Mouse (Mus musculus) embryonic facial prominence, embryonic 10.5 days (tissue): ENCODE data around the gene Hccs. TPM values are rescaled to one million over a fixed set of nuclear protein-coding genes. Genes with fewer than 3 reads are reported as not detected.
A peak's percentile ranks its signal among the peaks of the same experiment; 100 is the strongest.
"Not testable (repeated sequence)": the region's sequence is repeated elsewhere in the genome, so short reads cannot be mapped to it uniquely, and the experiment has no call there.

ENCODE experiments used
- DNase-seq: peaks from one replicate; pipeline ENCODE4 v3.0.0-alpha.2; 2017; ENCODE audit warnings: low spot score
- H3K27ac ChIP-seq: fragments of 300-500 bp; sonication (generic); replicated peaks from 2 replicates; pipeline ENCODE4 v1.5.1; 2016; ENCODE audit warnings: mild to moderate bottlenecking
- H3K27me3 ChIP-seq: fragments of 300-500 bp; sonication (generic); replicated peaks from 2 replicates; pipeline ENCODE4 v1.6.1; 2016; ENCODE audit warnings: low read depth, mild to moderate bottlenecking; ENCODE audit not compliant: poor library complexity, severe bottlenecking
- H3K36me3 ChIP-seq: fragments of 300-500 bp; sonication (generic); replicated peaks from 2 replicates; pipeline ENCODE4 v1.6.1; 2016; ENCODE audit warnings: mild to moderate bottlenecking, moderate library complexity
- H3K4me1 ChIP-seq: fragments of 300-500 bp; sonication (generic); 2 replicates; pipeline ENCODE4 v1.6.1; 2016
- H3K4me3 ChIP-seq: fragments of 300-500 bp; sonication (generic); 2 replicates; pipeline ENCODE4 v1.5.1; 2016; ENCODE audit warnings: mild to moderate bottlenecking, moderate library complexity
- H3K9me3 ChIP-seq: fragments of 300-500 bp; sonication (generic); 2 replicates; pipeline ENCODE4 v1.6.1; 2016; ENCODE audit warnings: mild to moderate bottlenecking
- WGBS: fragments of 180-500 bp; shearing (Covaris S2); methylation state at CpG from one replicate; pipeline ENCODE4 v1.1.7; 2016; 5-methylcytosine and 5-hydroxymethylcytosine counted together
- polyA plus RNA-seq: library from polyadenylated mRNA; unstranded; fragments of >200 nt; fragmentation: Nextera tagmentation; extraction: Ambion mirVana; gene quantifications from 2 replicates; pipeline ENCODE4 v1.2.1, GENCODE M21; 2016

Hccs gene
- 34.8 and 36.0 TPM in 2 replicates for polyA plus RNA-seq

DNA sequence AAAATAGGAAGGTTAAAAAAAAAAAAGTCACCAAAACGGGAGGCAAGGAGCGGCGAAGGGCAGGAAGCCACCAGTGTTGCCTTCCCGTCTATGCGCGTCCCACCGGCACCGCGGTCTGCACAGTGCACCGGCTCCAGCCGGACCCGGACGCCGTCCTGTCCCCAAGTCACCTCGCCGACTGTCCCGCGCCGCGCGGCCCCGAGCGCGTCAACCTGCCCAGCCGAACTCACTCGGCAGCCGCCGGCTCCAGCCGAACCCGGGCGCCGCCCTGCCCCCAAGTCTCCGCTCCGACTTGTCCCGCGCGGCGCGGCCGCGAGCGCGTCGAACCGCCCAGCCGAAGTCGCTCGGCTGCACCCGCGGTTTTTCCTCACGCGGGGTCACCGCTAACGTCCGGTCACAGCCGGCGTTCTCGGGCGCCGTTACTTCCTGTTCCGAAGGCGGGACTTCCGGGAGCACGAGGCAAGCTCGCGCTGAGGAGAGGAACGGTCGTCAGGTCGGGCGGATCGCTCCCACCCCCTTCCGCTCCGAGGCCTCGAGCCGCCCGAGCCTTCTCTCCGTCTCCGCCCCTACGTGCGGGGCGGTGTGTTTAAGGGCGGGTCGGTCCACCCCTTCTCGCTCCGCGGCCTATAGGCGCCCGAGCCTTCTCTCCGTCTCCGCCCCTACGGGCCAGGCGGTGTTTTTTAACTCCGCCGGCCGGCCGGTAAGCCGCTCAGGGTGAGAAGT lies at the start of gene Hccs:
Gene Hccs, minus strand, starts transcription at position 428 of the 723 bp plus-strand sequence.
- 35% methylated on average over 95 of the region's 97 CpGs for WGBS
- Histone ChIP-seq H3K4me1 (0 out of 2 replicates have a peak, but pooled peaks cover 7% of the 10 kb centered on the region), H3K36me3 (peaks cover 12% of the 10 kb centered on the region), H3K4me3 (peak within 1 kb of the TSS; percentile 66), H3K27me3 (peaks cover 61% of the 10 kb centered on the region), H3K27ac (peak within 1 kb of the TSS; percentile 88), H3K9me3 (no peaks in the 10 kb centered on the region; the same call in 1 of the 2 replicates)
- DNase-seq: peak; percentile 91

DNA sequence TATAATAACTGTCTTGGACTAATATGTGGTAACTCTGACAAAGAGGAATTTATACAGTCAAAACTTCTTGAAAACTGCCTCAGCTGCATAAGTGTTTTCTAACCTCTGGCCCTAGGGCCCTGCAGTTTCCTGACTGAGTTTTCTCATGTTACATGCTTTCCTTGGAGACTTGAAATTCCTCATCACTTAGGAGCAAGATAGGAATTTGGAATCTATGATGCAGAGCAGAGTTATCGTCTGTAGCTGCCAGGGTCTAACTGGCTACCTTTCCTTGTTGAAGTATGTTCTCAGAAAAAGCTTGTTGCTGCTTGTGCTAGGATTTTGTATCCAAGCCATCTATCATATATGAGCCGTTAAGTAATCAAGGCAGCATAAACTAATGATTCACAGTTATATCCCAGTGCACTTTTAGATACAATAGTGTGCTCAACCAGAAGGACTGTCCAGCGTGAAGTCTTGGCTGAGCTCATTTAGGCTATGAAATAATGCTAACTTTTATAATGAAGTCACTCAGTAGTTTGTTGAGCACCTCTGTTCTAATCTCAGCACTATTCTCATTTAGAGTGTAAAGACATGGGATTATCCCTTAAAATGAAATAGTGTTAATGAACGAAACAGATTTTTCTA lies 37.1 kb upstream of the Hccs start:
- Histone ChIP-seq H3K4me1 (no peaks in the 10 kb centered on the region), H3K27ac (no peak overlapping the region), H3K36me3 (no peaks in the 10 kb centered on the region), H3K27me3 (peaks cover 61% of the 10 kb centered on the region), H3K9me3 (no peaks in the 10 kb centered on the region), H3K4me3 (no peak overlapping the region)
- no peak for DNase-seq
- WGBS: 77% methylated on average over 4 of the region's 4 CpGs

DNA sequence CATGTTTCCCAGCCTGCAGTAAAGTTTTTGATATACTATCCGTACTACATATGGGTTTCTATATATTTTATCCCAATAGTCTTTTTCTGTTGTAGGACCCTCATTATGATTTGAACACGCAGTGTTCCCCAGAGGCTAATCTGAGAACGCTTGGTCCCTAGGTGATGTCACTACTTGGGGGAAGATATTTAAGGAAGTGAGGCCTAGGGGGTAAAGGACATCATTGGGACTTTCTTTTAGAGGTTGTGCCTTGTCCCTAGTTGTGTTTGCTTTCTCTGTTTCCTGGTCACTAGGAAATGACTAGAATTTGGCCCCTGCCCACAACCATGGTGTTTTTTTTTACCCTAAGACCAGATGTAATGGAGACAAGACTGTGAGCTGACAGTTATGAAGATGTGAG lies 18.0 kb upstream of the Hccs start:
- Histone ChIP-seq H3K4me3 (no peak overlapping the region), H3K4me1 (no peaks in the 10 kb centered on the region), H3K27ac (no peak overlapping the region), H3K36me3 (no peaks in the 10 kb centered on the region), H3K27me3 (peaks cover 42% of the 10 kb centered on the region), H3K9me3 (no peaks in the 10 kb centered on the region)
- 78% methylated on average over 3 of the region's 3 CpGs for WGBS
- DNase-seq: no peak

DNA sequence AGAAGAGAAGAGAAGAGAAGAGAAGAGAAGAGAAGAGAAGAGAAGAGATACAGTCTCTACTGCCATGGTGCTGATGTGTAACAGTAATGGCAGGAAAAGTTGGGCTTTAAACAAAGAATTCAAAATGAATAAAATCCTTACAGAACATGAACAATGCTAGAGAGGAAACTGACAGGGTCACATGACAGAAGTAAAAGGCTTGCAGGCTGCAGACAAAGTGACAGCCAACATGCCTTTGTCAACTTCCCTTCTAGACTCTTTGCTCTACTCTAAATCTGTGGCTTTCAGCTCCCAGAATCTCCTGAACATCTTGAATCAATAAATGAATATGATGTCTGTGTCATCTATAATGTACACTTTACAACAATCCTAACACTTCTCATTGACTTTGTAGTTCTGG lies 17.4 kb upstream of the Hccs start:
- no peak overlapping the region for H3K27ac ChIP-seq
- H3K9me3 ChIP-seq: no peaks in the 10 kb centered on the region
- H3K4me3 ChIP-seq: no peak overlapping the region

DNA sequence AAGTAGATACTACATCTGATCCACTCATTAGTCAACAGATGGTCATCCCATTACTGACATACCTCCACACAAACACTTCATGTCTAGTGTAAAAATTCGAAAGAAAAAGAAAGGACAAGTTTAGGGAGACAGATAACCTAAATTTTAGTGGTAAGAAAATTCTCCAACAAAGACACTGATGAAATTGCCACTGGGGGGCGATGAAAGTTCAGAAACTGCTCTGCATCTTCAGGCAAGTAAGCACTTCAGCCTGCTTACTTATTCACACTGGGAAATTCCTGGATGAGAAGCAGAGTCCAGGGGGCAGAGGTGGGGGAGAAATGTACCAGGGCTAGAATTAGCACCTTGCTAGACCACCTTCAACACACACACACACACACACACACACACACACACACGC lies 12.1 kb upstream of the Hccs start:
- peak; percentile 42 for DNase-seq
- H3K4me3 ChIP-seq: no peak overlapping the region
- no peaks in the 10 kb centered on the region for H3K4me1 ChIP-seq
- 28% methylated on average over 3 of the region's 3 CpGs for WGBS
- H3K27me3 ChIP-seq: peaks cover 63% of the 10 kb centered on the region
- no peak overlapping the region for H3K27ac ChIP-seq
- H3K9me3 ChIP-seq: no peaks in the 10 kb centered on the region
- no peaks in the 10 kb centered on the region for H3K36me3 ChIP-seq

More for the DNA sequence above, 17.4 kb upstream of the Hccs start:
- no peak for DNase-seq
- no peaks in the 10 kb centered on the region for H3K36me3 ChIP-seq
- H3K27me3 ChIP-seq: peaks cover 46% of the 10 kb centered on the region
- no peaks in the 10 kb centered on the region for H3K4me1 ChIP-seq

DNA sequence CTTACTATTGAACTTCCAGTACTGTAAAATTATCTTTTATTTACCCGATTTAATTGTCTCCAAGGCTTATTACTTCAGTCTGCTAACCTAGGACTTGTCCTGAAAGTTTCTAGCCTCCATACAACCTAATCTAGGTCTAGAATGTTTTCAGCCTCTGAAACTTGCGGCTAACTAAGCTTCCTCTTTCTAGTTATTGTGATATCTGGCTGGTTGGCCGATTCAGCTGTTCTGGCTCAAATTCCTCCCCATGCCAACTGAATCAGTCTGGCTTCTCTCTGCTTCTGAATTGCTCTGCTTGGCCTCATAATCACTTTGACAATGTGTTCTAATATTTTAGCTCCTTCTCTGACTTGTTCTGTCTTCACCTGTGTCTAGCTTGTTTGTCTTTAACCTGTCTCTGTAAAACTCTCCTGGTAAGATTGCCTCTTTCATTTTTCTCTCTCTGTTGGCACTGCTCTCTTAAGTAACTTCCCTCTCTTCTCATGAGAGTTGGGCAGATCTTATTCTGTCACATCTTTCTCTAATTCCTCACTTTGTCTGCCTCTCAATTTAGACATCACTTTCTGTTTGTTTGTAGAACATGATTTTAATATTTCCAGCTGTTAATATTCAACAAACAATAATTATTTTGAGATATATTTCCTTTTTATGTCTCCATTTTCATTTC lies 5.9 kb upstream of the Hccs start:
- 85% methylated on average over 3 of the region's 3 CpGs for WGBS
- DNase-seq: no peak
- no peaks in the 10 kb centered on the region for H3K4me1 ChIP-seq
- H3K27ac ChIP-seq: no peak overlapping the region
- peaks cover 42% of the 10 kb centered on the region for H3K27me3 ChIP-seq
- H3K36me3 ChIP-seq: no peaks in the 10 kb centered on the region
- no peak overlapping the region for H3K4me3 ChIP-seq
- H3K9me3 ChIP-seq: no peaks in the 10 kb centered on the region

DNA sequence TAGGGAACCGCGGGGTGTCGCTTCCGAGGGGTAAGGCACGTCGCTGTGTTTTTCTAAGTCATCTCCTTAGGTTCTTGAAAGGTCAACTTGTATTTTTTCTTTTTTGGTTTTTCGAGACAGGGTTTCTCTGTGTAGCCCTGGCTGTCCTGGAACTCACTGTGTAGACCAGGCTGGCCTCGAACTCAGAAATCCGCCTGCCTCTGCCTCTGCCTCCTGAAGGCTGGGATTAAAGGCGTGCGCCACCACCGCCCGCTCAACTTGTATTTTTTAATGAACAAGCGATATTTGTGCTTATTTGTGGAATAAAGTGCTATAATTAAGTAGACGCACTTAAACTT lies 465 bp upstream of the Hccs start:
- H3K4me1 ChIP-seq, DNase-seq, H3K36me3 ChIP-seq, H3K9me3 ChIP-seq: not testable (repeated sequence)
- WGBS: 36% methylated on average over 15 of the region's 15 CpGs
- Histone ChIP-seq H3K4me3 (peak overlapping the region; percentile 66), H3K27me3 (peaks cover 61% of the 10 kb centered on the region), H3K27ac (peak overlapping the region; percentile 88)

DNA sequence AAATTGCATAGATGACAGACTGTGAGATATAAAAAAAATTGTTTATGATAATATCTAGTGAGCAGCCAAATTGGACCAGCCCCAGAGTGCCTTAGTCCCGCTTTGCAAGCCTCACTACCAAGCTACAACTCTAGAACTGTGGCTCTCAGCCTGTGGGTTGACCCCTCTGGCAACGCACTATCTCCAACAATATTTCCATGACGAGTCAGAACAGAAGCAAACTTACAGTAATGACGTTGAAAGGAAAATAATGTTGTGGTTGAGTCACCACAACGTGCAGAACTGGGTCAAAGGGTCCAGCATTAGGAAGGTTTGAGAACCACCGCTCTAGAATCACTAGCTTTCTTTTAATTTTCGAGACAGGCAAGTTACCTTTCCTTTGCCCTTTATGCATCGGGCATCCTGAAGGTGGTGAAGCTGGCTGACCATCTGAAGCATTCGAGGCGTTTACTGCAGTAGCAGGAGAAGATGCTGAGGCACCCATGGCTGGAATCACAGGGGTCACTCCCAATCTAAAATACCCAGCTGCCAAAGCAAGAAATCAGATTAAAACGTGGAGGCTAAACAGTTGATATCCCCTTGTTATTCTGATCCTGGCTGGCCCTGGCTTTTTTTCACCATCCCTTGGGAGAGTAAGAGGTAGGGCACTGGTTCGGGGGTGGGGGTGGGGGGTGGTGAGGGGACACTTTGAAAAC lies 959 bp downstream of the Hccs start:
- H3K27me3 ChIP-seq: peaks cover 66% of the 10 kb centered on the region
- H3K9me3 ChIP-seq: no peaks in the 10 kb centered on the region; the same call in 1 of the 2 replicates
- H3K27ac ChIP-seq: peak overlapping the region; percentile 88
- peak overlapping the region; percentile 66 for H3K4me3 ChIP-seq
- peaks cover 18% of the 10 kb centered on the region for H3K36me3 ChIP-seq
- 0 out of 2 replicates have a peak, but pooled peaks cover 7% of the 10 kb centered on the region for H3K4me1 ChIP-seq
- WGBS: 62% methylated on average over 12 of the region's 12 CpGs
- no peak for DNase-seq

DNA sequence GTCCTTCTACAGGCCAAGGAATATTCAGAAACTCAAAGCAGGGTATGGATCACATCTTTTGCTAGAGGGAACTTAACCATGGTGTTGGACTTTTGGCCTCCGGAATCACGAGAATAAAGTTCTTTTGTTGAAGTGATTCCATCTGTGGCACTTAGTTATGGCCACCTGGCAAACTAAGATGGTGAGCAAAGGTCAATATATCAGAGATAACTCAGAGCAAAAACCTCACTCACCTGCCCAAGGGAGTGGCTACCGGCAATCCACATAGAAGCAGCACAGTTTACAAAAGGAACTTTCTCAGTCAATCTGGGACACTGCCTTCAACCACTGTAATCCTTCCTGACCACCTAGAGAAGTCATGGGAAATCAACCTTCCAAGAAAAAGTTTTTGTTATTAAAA lies 11.6 kb downstream of the Hccs start:
- H3K27ac ChIP-seq: no peak overlapping the region
- H3K9me3 ChIP-seq: no peaks in the 10 kb centered on the region
- DNase-seq: no peak
- 80% methylated on average over 3 of the region's 3 CpGs for WGBS
- H3K36me3 ChIP-seq: peaks cover 21% of the 10 kb centered on the region
- H3K4me3 ChIP-seq: no peak overlapping the region
- H3K27me3 ChIP-seq: peaks cover 41% of the 10 kb centered on the region
- H3K4me1 ChIP-seq: no peaks in the 10 kb centered on the region

DNA sequence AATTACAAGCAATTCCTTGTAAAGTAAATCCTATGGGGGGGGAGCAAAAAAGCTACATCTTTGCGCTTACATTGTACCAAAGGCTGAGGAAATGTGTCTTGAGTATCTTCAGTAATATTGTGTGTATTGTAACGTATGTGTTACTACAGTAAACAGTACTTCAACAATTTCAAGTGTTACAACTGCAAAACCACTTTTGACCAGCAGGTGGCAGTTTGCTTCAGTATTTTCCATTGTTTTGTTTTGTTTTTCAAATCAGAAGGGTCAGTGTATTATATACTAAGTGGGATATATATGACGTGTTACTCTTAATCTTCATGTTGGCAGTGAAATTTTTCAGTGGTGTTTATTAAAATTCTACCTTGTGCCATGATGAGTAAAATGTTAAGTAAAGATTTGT lies 16.2 kb downstream of the Hccs start:
- peaks cover 6% of the 10 kb centered on the region for H3K4me1 ChIP-seq
- no peaks in the 10 kb centered on the region for H3K9me3 ChIP-seq
- H3K27me3 ChIP-seq: peaks cover 45% of the 10 kb centered on the region
- 49% methylated on average over 3 of the region's 3 CpGs for WGBS
- DNase-seq: peak; percentile 16
- H3K27ac ChIP-seq: no peak overlapping the region
- no peaks in the 10 kb centered on the region for H3K36me3 ChIP-seq
- H3K4me3 ChIP-seq: no peak overlapping the region

DNA sequence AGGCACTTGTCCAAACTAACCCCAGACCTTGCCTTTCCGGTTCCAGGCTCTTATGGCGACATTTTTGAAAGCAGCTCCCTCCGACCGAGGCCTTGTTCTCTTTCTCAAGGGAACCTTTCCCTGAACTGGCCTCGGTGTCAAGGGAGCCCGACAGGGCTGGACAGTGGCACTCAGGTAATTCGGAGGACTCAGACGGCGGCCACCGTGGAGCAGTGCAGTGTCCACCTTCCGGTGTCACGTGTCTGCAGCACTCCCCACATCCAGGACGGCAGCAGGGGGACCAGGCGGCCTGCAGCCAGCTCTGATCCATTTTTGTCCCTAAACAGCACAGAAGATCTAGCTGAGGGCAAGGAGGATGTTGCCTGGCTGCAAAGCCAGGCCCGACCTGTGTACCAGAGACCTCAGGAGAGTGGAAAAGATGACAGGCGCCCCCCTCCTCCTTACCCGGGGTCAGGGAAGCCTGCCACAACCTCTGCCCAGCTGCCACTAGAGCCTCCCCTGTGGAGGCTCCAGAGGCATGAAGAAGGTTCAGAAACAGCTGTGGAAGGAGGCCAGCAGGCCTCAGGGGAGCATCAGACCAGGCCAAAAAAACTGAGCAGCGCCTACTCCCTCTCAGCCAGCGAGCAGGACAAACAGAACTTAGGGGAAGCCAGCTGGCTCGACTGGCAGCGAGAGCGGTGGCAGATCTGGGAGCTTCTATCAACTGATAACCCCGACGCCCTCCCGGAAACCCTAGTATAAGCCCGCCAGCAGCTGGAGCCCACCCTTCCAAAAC lies 17.7 kb downstream of the Hccs start:
- peaks cover 6% of the 10 kb centered on the region for H3K4me1 ChIP-seq
- no peaks in the 10 kb centered on the region for H3K36me3 ChIP-seq
- WGBS: 57% methylated on average over 26 of the region's 26 CpGs
- H3K27me3 ChIP-seq: peaks cover 43% of the 10 kb centered on the region
- H3K9me3 ChIP-seq: no peaks in the 10 kb centered on the region
- H3K4me3 ChIP-seq: no peak overlapping the region
- H3K27ac ChIP-seq: no peak overlapping the region; the same call in 1 of the 2 replicates
- no peak for DNase-seq

DNA sequence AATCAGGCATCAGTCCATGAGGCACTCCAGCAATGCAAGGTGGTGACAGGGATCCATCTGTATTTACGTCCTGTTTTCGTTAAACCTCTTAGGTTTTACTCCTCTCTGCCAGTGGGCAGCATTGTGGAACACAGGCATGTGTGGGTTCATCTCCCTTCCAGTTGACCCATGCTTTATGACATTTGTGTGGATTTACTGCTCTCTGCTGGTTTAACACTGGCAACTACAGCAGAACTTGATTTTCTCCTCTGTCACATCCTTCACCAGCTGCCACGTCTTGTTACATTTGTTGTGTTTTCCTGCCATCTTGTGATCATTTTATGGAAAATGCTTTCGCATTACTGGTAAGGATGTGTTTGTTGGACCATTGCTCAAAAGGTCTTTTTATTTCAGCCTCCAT lies 20.6 kb downstream of the Hccs start:
- peaks cover 6% of the 10 kb centered on the region for H3K4me1 ChIP-seq
- H3K9me3 ChIP-seq: no peaks in the 10 kb centered on the region
- no peak for DNase-seq
- H3K27ac ChIP-seq: no peak overlapping the region
- no peaks in the 10 kb centered on the region for H3K36me3 ChIP-seq
- 78% methylated on average over 4 of the region's 4 CpGs for WGBS
- peaks cover 53% of the 10 kb centered on the region for H3K27me3 ChIP-seq
- no peak overlapping the region for H3K4me3 ChIP-seq
